8 mouse cellular contexts compared by ENCODE assay signal in the genomic region with DNA sequence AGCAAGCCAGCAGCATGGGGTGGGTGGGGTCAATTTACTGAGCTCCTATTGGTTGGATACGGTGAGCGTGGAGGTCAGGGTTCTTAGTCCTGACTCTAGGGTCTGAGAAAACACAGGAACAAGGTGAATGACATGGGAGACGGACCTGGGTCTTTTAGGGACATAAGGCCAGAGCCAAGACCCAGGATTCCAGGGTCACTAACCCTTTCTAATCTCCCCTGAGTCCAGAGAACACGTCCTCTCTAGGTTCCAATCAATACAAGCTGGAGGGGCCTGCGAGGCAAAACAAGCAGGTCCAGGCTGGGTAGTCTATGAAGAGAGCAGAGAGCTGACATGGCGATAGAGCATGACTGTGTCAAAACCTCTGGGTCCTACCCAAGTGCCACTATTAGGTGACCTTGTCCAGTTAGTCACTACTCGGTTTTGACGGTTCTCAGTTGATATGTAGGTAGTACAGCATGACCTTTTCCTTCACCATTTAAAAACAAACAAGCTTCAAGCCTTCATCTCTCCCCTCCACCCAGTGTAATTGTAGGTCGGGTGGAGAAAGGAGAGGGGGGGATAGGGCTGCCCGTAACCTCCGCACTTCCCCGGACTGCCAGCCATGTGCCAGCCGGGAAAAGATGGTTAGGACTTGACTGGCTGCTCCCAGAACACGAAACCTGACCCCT. TPM values are rescaled to one million over a fixed set of nuclear protein-coding genes. Genes with fewer than 3 reads are reported as not detected.
DNase-seq lines count a peak whose midpoint lies in the region; ATAC-seq and TF ChIP-seq lines count a peak whose summit lies in the region.

No protein-coding gene starts in this region.

- TF ChIP-seq EP300 in liver, embryonic 14.5 days (IDR thresholded peaks at IDR 0.05; ENCODE audit: low read depth): no peak

- H3K4me1 ChIP-seq in lung, embryonic 14.5 days (ENCODE audit: insufficient read depth): peaks cover 6% of the 10 kb centered on the region
- H3K4me1 ChIP-seq in embryonic facial prominence, embryonic 14.5 days (ENCODE audit: control insufficient read depth, insufficient read depth, low read length): peaks cover 12% of the 10 kb centered on the region
- peaks cover 16% of the 10 kb centered on the region; the same call in 1 of the 2 replicates for H3K4me1 ChIP-seq in hindbrain, embryonic 14.5 days (replicated peaks; ENCODE audit: control insufficient read depth, insufficient read depth, low read length)
- H3K4me1 ChIP-seq in liver, embryonic 14.5 days (replicated peaks; ENCODE audit: control insufficient read depth in 2 of 2, insufficient read depth in 2 of 2, low read length in 1 of 2): peaks cover 7 to 9% of the 10 kb centered on the region in 2 experiments; a peak in 3 of 4 replicates

- no peaks in the 10 kb centered on the region for H3K27me3 ChIP-seq in lung, embryonic 14.5 days (ENCODE audit: insufficient read depth, low read length)
- no peaks in the 10 kb centered on the region for H3K27me3 ChIP-seq in embryonic facial prominence, embryonic 14.5 days (replicated peaks; ENCODE audit: control insufficient read depth, insufficient read depth, low read length)
- 0 out of 2 replicates have a peak, but pooled peaks cover 3% of the 10 kb centered on the region for H3K27me3 ChIP-seq in hindbrain, embryonic 14.5 days (ENCODE audit: control insufficient read depth, insufficient read depth, low read length)
- peaks cover 13% of the 10 kb centered on the region for H3K27me3 ChIP-seq in liver, embryonic 14.5 days (ENCODE audit: control insufficient read depth, insufficient read depth, low read length)

- TF ChIP-seq CTCF in lung, embryonic 14.5 days (IDR thresholded peaks at IDR 0.05; ENCODE audit: low read depth): no peak
- no peak for TF ChIP-seq CTCF in liver, embryonic 14.5 days (IDR thresholded peaks at IDR 0.05; ENCODE audit: low read depth)

- DNase-seq in lung, embryonic 14.5 days: no peak
- DNase-seq in lung, postnatal 25 days (ENCODE audit: low spot score): no peak
- DNase-seq in embryonic facial prominence, embryonic 14.5 days (ENCODE audit: low spot score): no peak
- DNase-seq in hindbrain, embryonic 14.5 days (ENCODE audit: low spot score): no peak
- no peak for DNase-seq in liver, embryonic 14.5 days (ENCODE audit: low read depth in 3 of 3, low spot score in 3 of 3)
- DNase-seq in urinary bladder, postnatal 25 days (ENCODE audit: low spot score): no peak
- DNase-seq in right cerebral cortex, postnatal 36 days (ENCODE audit: low spot score in 2 of 2): no peak
- DNase-seq in cerebellum, postnatal 36 days: no peak

- H3K9me3 ChIP-seq in lung, embryonic 14.5 days (ENCODE audit: low read depth, low read length): no peaks in the 10 kb centered on the region
- H3K9me3 ChIP-seq in embryonic facial prominence, embryonic 14.5 days (ENCODE audit: control insufficient read depth, low read length): no peaks in the 10 kb centered on the region
- H3K9me3 ChIP-seq in hindbrain, embryonic 14.5 days (ENCODE audit: control insufficient read depth, low read length): no peaks in the 10 kb centered on the region
- no peaks in the 10 kb centered on the region for H3K9me3 ChIP-seq in liver, embryonic 14.5 days (ENCODE audit: control insufficient read depth, low read length)

- H3K4me3 ChIP-seq in lung, embryonic 14.5 days (ENCODE audit: low read depth, low read length): peak overlapping the region; percentile 57
- H3K4me3 ChIP-seq in embryonic facial prominence, embryonic 14.5 days (ENCODE audit: low read depth, low read length): peak overlapping the region; percentile 64
- peak overlapping the region; percentile 62 for H3K4me3 ChIP-seq in hindbrain, embryonic 14.5 days (replicated peaks; ENCODE audit: low read length)
- H3K4me3 ChIP-seq in liver, embryonic 14.5 days (ENCODE audit: insufficient read depth in 1 of 2, low read depth in 2 of 2, low read length in 2 of 2): peak overlapping the region; percentile 29 to 58

- ATAC-seq in lung, embryonic 14.5 days (ENCODE audit: insufficient read depth): peak; percentile 18; the same call in 1 of the 2 replicates
- ATAC-seq in embryonic facial prominence, embryonic 14.5 days (ENCODE audit: low read depth): no peak; the same call in 1 of the 2 replicates
- ATAC-seq in hindbrain, embryonic 14.5 days (ENCODE audit: low FRiP score): peak; percentile 32
- peak; percentile 24; the same call in 1 of the 2 replicates for ATAC-seq in liver, embryonic 14.5 days (ENCODE audit: insufficient read depth)

- no peak overlapping the region; the same call in 1 of the 2 replicates for H3K27ac ChIP-seq in lung, embryonic 14.5 days (ENCODE audit: low read depth)
- H3K27ac ChIP-seq in embryonic facial prominence, embryonic 14.5 days (replicated peaks; ENCODE audit: low read depth, low read length): peak overlapping the region; percentile 86; the same call in 1 of the 2 replicates
- H3K27ac ChIP-seq in hindbrain, embryonic 14.5 days: peak overlapping the region; percentile 64; the same call in 1 of the 2 replicates
- H3K27ac ChIP-seq in liver, embryonic 14.5 days: no peak overlapping the region

- peak overlapping the region; percentile 100 for H3K4me2 ChIP-seq in lung, embryonic 14.5 days
- H3K4me2 ChIP-seq in embryonic facial prominence, embryonic 14.5 days (ENCODE audit: low read depth, low read length): peak overlapping the region; percentile 99
- peak overlapping the region; percentile 99 for H3K4me2 ChIP-seq in hindbrain, embryonic 14.5 days (replicated peaks)
- H3K4me2 ChIP-seq in liver, embryonic 14.5 days (ENCODE audit: low read depth): peak overlapping the region; percentile 89

- H3K36me3 ChIP-seq in lung, embryonic 14.5 days (ENCODE audit: insufficient read depth): no peaks in the 10 kb centered on the region
- H3K36me3 ChIP-seq in embryonic facial prominence, embryonic 14.5 days (ENCODE audit: control insufficient read depth, insufficient read depth, low read length): peaks cover 6% of the 10 kb centered on the region; the same call in 1 of the 2 replicates
- H3K36me3 ChIP-seq in hindbrain, embryonic 14.5 days (replicated peaks; ENCODE audit: control insufficient read depth, insufficient read depth): no peaks in the 10 kb centered on the region
- no peaks in the 10 kb centered on the region for H3K36me3 ChIP-seq in liver, embryonic 14.5 days (replicated peaks; ENCODE audit: control insufficient read depth, insufficient read depth, low read depth)

- H3K9ac ChIP-seq in lung, embryonic 14.5 days: peak overlapping the region; percentile 64
- H3K9ac ChIP-seq in embryonic facial prominence, embryonic 14.5 days (ENCODE audit: low read depth, low read length): peak overlapping the region; percentile 69
- H3K9ac ChIP-seq in hindbrain, embryonic 14.5 days: peak overlapping the region; percentile 68
- H3K9ac ChIP-seq in liver, embryonic 14.5 days (replicated peaks): peak overlapping the region; percentile 47; the same call in 1 of the 2 replicates

- 12% methylated on average over 14 of the region's 14 CpGs for whole genome bisulfite sequencing in lung, embryonic 14.5 days
- WGBS in embryonic facial prominence, embryonic 14.5 days: 10% methylated on average over 14 of the region's 14 CpGs
- WGBS in hindbrain, embryonic 14.5 days: 7% methylated on average over 14 of the region's 14 CpGs
- WGBS in liver, embryonic 14.5 days (ENCODE audit: insufficient replicate concordance): 12% methylated on average over 14 of the region's 14 CpGs

RNA-seq across cellular contexts. Expression of a gene that starts 1.4 kb away (rescaled TPM):
- 22.7 and 24.0 TPM in 2 replicates for polyA plus RNA-seq in lung, embryonic 14.5 days (2014; fragmentation: Nextera tagmentation; extraction: Ambion mirVana)
- polyA plus RNA-seq in embryonic facial prominence, embryonic 14.5 days (2014; fragmentation: Nextera tagmentation; extraction: Ambion mirVana): 47.5 and 57.5 TPM in 2 replicates
- 165 and 190 TPM in 2 replicates for polyA plus RNA-seq in hindbrain, embryonic 14.5 days (2014; fragmentation: Nextera tagmentation; extraction: Ambion mirVana)
- polyA plus RNA-seq in liver, embryonic 14.5 days (2012; rRNA removed): 11.6 and 11.7 TPM in 2 replicates
- 13.5 and 14.7 TPM in 2 replicates for polyA plus RNA-seq in liver, embryonic 14.5 days (2014; fragmentation: Nextera tagmentation; extraction: Ambion mirVana)

RNA-seq across cellular contexts. Expression of a gene that starts 5.7 kb away (rescaled TPM):
- not detected in 2 replicates for polyA plus RNA-seq in lung, embryonic 14.5 days (2014; fragmentation: Nextera tagmentation; extraction: Ambion mirVana)
- not detected in 2 replicates for polyA plus RNA-seq in embryonic facial prominence, embryonic 14.5 days (2014; fragmentation: Nextera tagmentation; extraction: Ambion mirVana)
- not detected in 2 replicates for polyA plus RNA-seq in hindbrain, embryonic 14.5 days (2014; fragmentation: Nextera tagmentation; extraction: Ambion mirVana)
- not detected in 2 replicates for polyA plus RNA-seq in liver, embryonic 14.5 days (2012; rRNA removed)
- not detected in 2 replicates for polyA plus RNA-seq in liver, embryonic 14.5 days (2014; fragmentation: Nextera tagmentation; extraction: Ambion mirVana)

RNA-seq across cellular contexts. Expression of a gene that starts 10.0 kb away (rescaled TPM):
- polyA plus RNA-seq in lung, embryonic 14.5 days (2014; fragmentation: Nextera tagmentation; extraction: Ambion mirVana): not detected in 2 replicates
- polyA plus RNA-seq in embryonic facial prominence, embryonic 14.5 days (2014; fragmentation: Nextera tagmentation; extraction: Ambion mirVana): not detected in 2 replicates
- not detected in 2 replicates for polyA plus RNA-seq in hindbrain, embryonic 14.5 days (2014; fragmentation: Nextera tagmentation; extraction: Ambion mirVana)
- not detected in 2 replicates for polyA plus RNA-seq in liver, embryonic 14.5 days (2012; rRNA removed)
- polyA plus RNA-seq in liver, embryonic 14.5 days (2014; fragmentation: Nextera tagmentation; extraction: Ambion mirVana): not detected in 2 replicates

RNA-seq across cellular contexts. Expression of a gene that starts 19.8 kb away (rescaled TPM):
- 0.07 and 0.42 TPM in 2 replicates for polyA plus RNA-seq in lung, embryonic 14.5 days (2014; fragmentation: Nextera tagmentation; extraction: Ambion mirVana)
- polyA plus RNA-seq in embryonic facial prominence, embryonic 14.5 days (2014; fragmentation: Nextera tagmentation; extraction: Ambion mirVana): 1.3 and 1.5 TPM in 2 replicates
- polyA plus RNA-seq in hindbrain, embryonic 14.5 days (2014; fragmentation: Nextera tagmentation; extraction: Ambion mirVana): 0.95 and 1.5 TPM in 2 replicates
- polyA plus RNA-seq in liver, embryonic 14.5 days (2012; rRNA removed): 0.15 and 0.23 TPM in 2 replicates
- 0.05 TPM in 1 of 2 replicates, not detected in the other for polyA plus RNA-seq in liver, embryonic 14.5 days (2014; fragmentation: Nextera tagmentation; extraction: Ambion mirVana)

RNA-seq across cellular contexts. Expression of a gene that starts 27.9 kb away (rescaled TPM):
- polyA plus RNA-seq in lung, embryonic 14.5 days (2014; fragmentation: Nextera tagmentation; extraction: Ambion mirVana): 32.4 and 38.4 TPM in 2 replicates
- polyA plus RNA-seq in embryonic facial prominence, embryonic 14.5 days (2014; fragmentation: Nextera tagmentation; extraction: Ambion mirVana): 30.6 and 36.5 TPM in 2 replicates
- 76.0 and 87.5 TPM in 2 replicates for polyA plus RNA-seq in hindbrain, embryonic 14.5 days (2014; fragmentation: Nextera tagmentation; extraction: Ambion mirVana)
- 7.5 and 9.5 TPM in 2 replicates for polyA plus RNA-seq in liver, embryonic 14.5 days (2012; rRNA removed)
- 10.2 and 10.8 TPM in 2 replicates for polyA plus RNA-seq in liver, embryonic 14.5 days (2014; fragmentation: Nextera tagmentation; extraction: Ambion mirVana)

Comparison
In these comparisons a context has a peak if more than half of its experiments do, and no peak if none do; other contexts are left out.
1. H3K27ac ChIP-seq: peak in embryonic facial prominence, embryonic 14.5 days (single experiment) and hindbrain, embryonic 14.5 days (single experiment); none in lung, embryonic 14.5 days (single experiment) and liver, embryonic 14.5 days (single experiment).
2. Peak in every context shown above with its lines, with median percentiles within 50 percentile points of each other: H3K4me2 ChIP-seq, H3K4me3 ChIP-seq and H3K9ac ChIP-seq.